Mouse (Mus musculus) left cerebral cortex, adult 8-10 months (tissue): ENCODE results near the gene Olfr1191-ps1. TPM values are rescaled to one million over a fixed set of nuclear protein-coding genes. Genes with fewer than 3 reads are reported as not detected.
"Not testable (repeated sequence)": the region's sequence is repeated elsewhere in the genome, so short reads cannot be mapped to it uniquely, and the experiment has no call there.

ENCODE experiments used
- DNase-seq, 2 experiments: peaks; one replicate each; pipeline ENCODE4 v3.0.0; 2022; ENCODE audit warnings: low spot score in 2 of 2
- total RNA-seq, 4 experiments: library from RNA; stranded (reverse); gene quantifications; 2 replicates each; pipeline ENCODE4 v1.2.4; 2022

Olfr1191-ps1 gene
- total RNA-seq, result under 1 TPM in 1 of 4 experiments, not detected in 3; 0.08 TPM

GRCm38 (mm10) chr2:88640242-88640641 lies at the start of gene Olfr1191-ps1:
Gene Olfr1191-ps1 (plus strand): TSS chr2:88640542.
- not testable (repeated sequence) for DNase-seq

GRCm38 (mm10) chr2:88648209-88648608 lies 7.9 kb downstream of the Olfr1191-ps1 start, which contains the start of gene Olfr1192-ps1:
Gene Olfr1192-ps1 (plus strand): TSS chr2:88648509.
- DNase-seq, result no peak

GRCm38 (mm10) chr2:88675328-88675727 lies 35.0 kb downstream of the Olfr1191-ps1 start, which contains the start of gene Olfr1193:
Gene Olfr1193 (plus strand): TSS chr2:88675628.
- DNase-seq, result not testable (repeated sequence)

GRCm38 (mm10) chr2:88689087-88689486 lies 48.7 kb downstream of the Olfr1191-ps1 start, which contains the start of gene Olfr1195:
Gene Olfr1195 (minus strand): TSS chr2:88689187.
- DNase-seq, result no peak

Other genes starting within 250 kb of the Olfr1191-ps1 start
- gene Olfr1179, start 234.1 kb upstream of the Olfr1191-ps1 start, total RNA-seq, result not detected
- not detected for gene Olfr1180, start 221.4 kb upstream of the Olfr1191-ps1 start, total RNA-seq
- not detected for gene Olfr1181, start 214.4 kb upstream of the Olfr1191-ps1 start, total RNA-seq
- gene Gm13757, start 191.4 kb upstream of the Olfr1191-ps1 start, total RNA-seq, result not detected
- gene Olfr1183, start 185.7 kb upstream of the Olfr1191-ps1 start, total RNA-seq, result not detected
- not detected for gene Olfr1184, start 156.9 kb upstream of the Olfr1191-ps1 start, total RNA-seq
- gene Olfr1185-ps1, start 147.2 kb upstream of the Olfr1191-ps1 start, total RNA-seq, result not detected
- not detected for gene Olfr1186, start 122.0 kb upstream of the Olfr1191-ps1 start, total RNA-seq
- gene Olfr1188, start 83.6 kb upstream of the Olfr1191-ps1 start, total RNA-seq, result not detected
- not detected for gene Olfr1189, start 54.1 kb upstream of the Olfr1191-ps1 start, total RNA-seq
- gene Olfr1192-ps1, start 8.0 kb downstream of the Olfr1191-ps1 start, total RNA-seq, result not detected
- gene Olfr1193, start 35.1 kb downstream of the Olfr1191-ps1 start, total RNA-seq, result not detected
- gene Olfr1195, start 48.6 kb downstream of the Olfr1191-ps1 start, total RNA-seq, result not detected
- not detected for gene Olfr1196, start 64.1 kb downstream of the Olfr1191-ps1 start, total RNA-seq
- not detected for gene Olfr1197, start 91.8 kb downstream of the Olfr1191-ps1 start, total RNA-seq
- gene Olfr1198, start 110.8 kb downstream of the Olfr1191-ps1 start, total RNA-seq, result not detected
- gene Olfr1199, start 119.9 kb downstream of the Olfr1191-ps1 start, total RNA-seq, result not detected
- not detected for gene Olfr1200, start 129.9 kb downstream of the Olfr1191-ps1 start, total RNA-seq
- gene Olfr1201, start 152.5 kb downstream of the Olfr1191-ps1 start, total RNA-seq, result not detected
- gene Olfr1202, start 174.0 kb downstream of the Olfr1191-ps1 start, total RNA-seq, result not detected
- gene Olfr1205, start 189.2 kb downstream of the Olfr1191-ps1 start, total RNA-seq, result not detected
- not detected for gene Olfr1204, start 208.8 kb downstream of the Olfr1191-ps1 start, total RNA-seq
- not detected for gene Olfr1206, start 222.7 kb downstream of the Olfr1191-ps1 start, total RNA-seq